Mouse (Mus musculus): ENCODE measurements around the gene Atxn1. TPM values are rescaled to one million over a fixed set of nuclear protein-coding genes. Genes with fewer than 3 reads are reported as not detected.

The Atxn1 gene
- total and polyA plus RNA-seq, 3 experiments, result 0.39 to 1.1 TPM; not detected in 1

DNA sequence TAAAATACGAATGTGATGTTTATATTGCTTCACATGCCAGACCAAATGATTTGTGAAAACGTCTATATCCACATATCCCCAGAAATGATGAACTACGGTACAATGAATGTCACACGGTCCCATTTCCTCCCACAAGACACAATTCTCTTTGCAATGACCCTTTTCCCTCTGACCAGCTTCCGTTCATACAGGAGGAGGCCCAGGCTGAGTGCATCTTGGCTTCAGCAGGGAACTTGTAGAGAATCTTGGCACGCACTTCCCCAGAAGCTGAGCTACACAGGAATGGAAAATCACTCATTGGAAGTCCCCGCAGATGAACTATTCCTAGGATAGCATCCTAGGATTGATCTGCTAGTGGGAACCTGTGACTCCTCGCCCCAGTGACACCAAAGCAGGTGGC is 243.2 kb downstream of the Atxn1 start:
- Histone ChIP-seq H3K9ac (ENCODE audit: control insufficient read depth, low read depth, low read length, poor library complexity, severe bottlenecking) (no peak overlapping the region), H3K9me3 (replicated peaks; ENCODE audit: insufficient read depth, low read length) (no peaks in the 10 kb centered on the region), H3K4me3 (ENCODE audit: control insufficient read depth in 1 of 2, insufficient read depth in 1 of 2, low read depth in 2 of 2, low read length in 2 of 2) (no peak overlapping the region), H3K4me1 (ENCODE audit: control insufficient read depth in 1 of 2, insufficient read depth in 2 of 2, low read length in 2 of 2) (no peaks in the 10 kb centered on the region), H3K36me3 (ENCODE audit: control insufficient read depth in 1 of 2, insufficient read depth in 2 of 2, low read length in 2 of 2) (no peaks in the 10 kb centered on the region), H3K27me3 (ENCODE audit: control insufficient read depth in 1 of 2, insufficient read depth in 2 of 2, low read length in 2 of 2) (no peaks in the 10 kb centered on the region), H3K27ac (ENCODE audit: control insufficient read depth, low read depth, low read length) (no peak overlapping the region), H3K79me2 (ENCODE audit: control insufficient read depth, insufficient read depth, low read length, poor library complexity) (no peaks in the 10 kb centered on the region)
- DNase-seq (ENCODE audit: low read depth, low spot score), result no peak
- no peak for TF ChIP-seq USF2 (IDR thresholded peaks at IDR 0.05; ENCODE audit: borderline replicate concordance in 1 of 2, insufficient read depth in 1 of 2, low read depth in 1 of 2, low read length in 2 of 2)

DNA sequence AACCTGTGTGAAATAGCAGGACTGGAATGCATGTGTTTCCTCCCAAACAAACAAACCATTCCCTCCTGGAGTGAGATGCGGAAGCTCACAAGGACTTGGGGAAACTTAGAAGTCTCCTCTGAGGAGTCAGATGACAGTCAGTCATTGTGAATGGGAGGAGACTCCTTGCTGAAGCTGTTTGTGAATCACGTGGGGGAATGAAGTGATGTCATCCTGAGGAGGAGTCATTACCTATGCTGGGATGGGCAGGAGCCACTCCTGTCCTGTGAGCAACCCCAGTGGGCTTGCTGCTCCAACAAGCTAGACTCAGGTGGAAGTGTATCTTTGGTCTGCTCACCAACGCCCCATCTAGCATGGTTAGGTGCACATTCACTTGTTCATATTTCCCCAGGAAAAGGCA is 246.0 kb downstream of the Atxn1 start:
- Histone ChIP-seq H3K27ac (ENCODE audit: control insufficient read depth, low read depth, low read length) (no peak overlapping the region), H3K4me3 (ENCODE audit: control insufficient read depth in 1 of 2, insufficient read depth in 1 of 2, low read depth in 2 of 2, low read length in 2 of 2) (no peak overlapping the region), H3K79me2 (ENCODE audit: control insufficient read depth, insufficient read depth, low read length, poor library complexity) (no peaks in the 10 kb centered on the region), H3K36me3 (ENCODE audit: control insufficient read depth in 1 of 2, insufficient read depth in 2 of 2, low read length in 2 of 2) (no peaks in the 10 kb centered on the region), H3K9me3 (replicated peaks; ENCODE audit: insufficient read depth, low read length) (no peaks in the 10 kb centered on the region), H3K27me3 (ENCODE audit: control insufficient read depth in 1 of 2, insufficient read depth in 2 of 2, low read length in 2 of 2) (no peaks in the 10 kb centered on the region), H3K4me1 (ENCODE audit: control insufficient read depth in 1 of 2, insufficient read depth in 2 of 2, low read length in 2 of 2) (no peaks in the 10 kb centered on the region), H3K9ac (ENCODE audit: control insufficient read depth, low read depth, low read length, poor library complexity, severe bottlenecking) (no peak overlapping the region)
- TF ChIP-seq ELF1 (IDR thresholded peaks at IDR 0.05; ENCODE audit: low read depth, low read length), result no peak
- TF ChIP-seq TCF12 (IDR thresholded peaks at IDR 0.05; ENCODE audit: low read depth, low read length), result no peak
- no peak for TF ChIP-seq ZC3H11A (IDR thresholded peaks at IDR 0.05; ENCODE audit: low read depth, low read length)
- TF ChIP-seq MAZ (IDR thresholded peaks at IDR 0.05; ENCODE audit: low read depth, low read length), result no peak
- no peak for TF ChIP-seq NELFE (IDR thresholded peaks at IDR 0.05; ENCODE audit: low read depth, low read length)
- no peak for TF ChIP-seq ZMIZ1 (IDR thresholded peaks at IDR 0.05; ENCODE audit: low read depth, low read length)
- no peak for TF ChIP-seq USF1 (IDR thresholded peaks at IDR 0.05; ENCODE audit: low read depth, low read length)
- TF ChIP-seq JUND (IDR thresholded peaks at IDR 0.05; ENCODE audit: low read depth, low read length), result no peak
- DNase-seq (ENCODE audit: low read depth, low spot score), result no peak

DNA sequence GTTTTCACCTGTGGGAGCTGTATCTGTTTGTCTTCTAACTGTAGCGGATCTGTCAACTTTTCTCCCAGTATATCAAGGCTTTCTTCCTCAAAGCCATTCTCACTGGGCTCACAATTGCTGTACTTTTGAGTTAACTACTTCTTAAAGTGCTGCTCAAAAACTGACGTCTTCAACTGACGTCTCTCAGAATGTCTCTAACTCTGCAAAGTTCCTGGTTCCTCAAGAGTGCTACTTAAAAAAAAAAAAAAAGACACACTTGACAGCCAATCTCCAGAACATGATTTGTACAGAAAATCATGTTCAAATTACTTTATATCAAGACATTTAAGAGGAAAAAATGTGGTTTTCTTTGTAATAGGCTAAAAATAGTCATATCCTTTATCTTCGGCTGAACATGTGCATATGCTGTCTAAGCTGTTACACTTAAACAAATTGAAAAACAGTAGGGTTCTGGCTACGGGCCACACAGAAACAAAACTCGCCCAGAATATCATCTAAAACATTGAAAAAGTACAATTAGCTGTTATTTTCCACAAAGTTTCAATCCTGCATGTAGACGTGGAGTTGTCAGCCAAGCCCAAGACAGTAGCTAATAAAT is 249.1 kb downstream of the Atxn1 start:
- Histone ChIP-seq H3K9ac (ENCODE audit: control insufficient read depth, low read depth, low read length, poor library complexity, severe bottlenecking) (no peak overlapping the region), H3K9me3 (replicated peaks; ENCODE audit: insufficient read depth, low read length) (no peaks in the 10 kb centered on the region), H3K4me1 (ENCODE audit: control insufficient read depth in 1 of 2, insufficient read depth in 2 of 2, low read length in 2 of 2) (no peaks in the 10 kb centered on the region), H3K27me3 (ENCODE audit: control insufficient read depth in 1 of 2, insufficient read depth in 2 of 2, low read length in 2 of 2) (no peaks in the 10 kb centered on the region), H3K79me2 (ENCODE audit: control insufficient read depth, insufficient read depth, low read length, poor library complexity) (no peaks in the 10 kb centered on the region), H3K4me3 (ENCODE audit: control insufficient read depth in 1 of 2, insufficient read depth in 1 of 2, low read depth in 2 of 2, low read length in 2 of 2) (no peak overlapping the region), H3K36me3 (ENCODE audit: control insufficient read depth in 1 of 2, insufficient read depth in 2 of 2, low read length in 2 of 2) (no peaks in the 10 kb centered on the region), H3K27ac (ENCODE audit: control insufficient read depth, low read depth, low read length) (no peak overlapping the region)
- TF ChIP-seq SIN3A (IDR thresholded peaks at IDR 0.05; ENCODE audit: low read length), result no peak
- no peak for TF ChIP-seq ZKSCAN1 (IDR thresholded peaks at IDR 0.05; ENCODE audit: low read depth, low read length)
- no peak for TF ChIP-seq EP300 (IDR thresholded peaks at IDR 0.05; ENCODE audit: low read depth in 1 of 2, low read length in 2 of 2)
- TF ChIP-seq ZNF384 (IDR thresholded peaks at IDR 0.05; ENCODE audit: low read depth, low read length), result peak; percentile 48
- DNase-seq (ENCODE audit: low read depth, low spot score), result peak; percentile 8
